Mouse (Mus musculus) mature B cell (primary cell): ENCODE measurements at regions not wholly inside any gene's neighbourhood (a gene's known extent, or its start where the extent isn't known, plus 50 kb on each side); places are given as distances from the start of the nearest gene placed in this dataset.

Experiments
- in situ Hi-C: fragments of 300-500 bp; cut with MboI; formaldehyde crosslinking; loops from 2 replicates; pipeline ENCODE4 v1.14.3; 2019

GRCm38 (mm10) chr3:35361086-35361485 lies 392.8 kb upstream of the Atp11b start:
- in situ Hi-C loops, result no loop called here

GRCm38 (mm10) chr3:35365431-35365830 lies 388.5 kb upstream of the Atp11b start:
- in situ Hi-C loops, result no loop called here

- in situ Hi-C loops, result no loop called here
These were observed 381.6 kb upstream of the Atp11b start for GRCm38 (mm10) chr3:35372276-35372675.

- in situ Hi-C loops, result no loop called here
These were observed 366.5 kb upstream of the Atp11b start for GRCm38 (mm10) chr3:35387386-35387785.

DNA sequence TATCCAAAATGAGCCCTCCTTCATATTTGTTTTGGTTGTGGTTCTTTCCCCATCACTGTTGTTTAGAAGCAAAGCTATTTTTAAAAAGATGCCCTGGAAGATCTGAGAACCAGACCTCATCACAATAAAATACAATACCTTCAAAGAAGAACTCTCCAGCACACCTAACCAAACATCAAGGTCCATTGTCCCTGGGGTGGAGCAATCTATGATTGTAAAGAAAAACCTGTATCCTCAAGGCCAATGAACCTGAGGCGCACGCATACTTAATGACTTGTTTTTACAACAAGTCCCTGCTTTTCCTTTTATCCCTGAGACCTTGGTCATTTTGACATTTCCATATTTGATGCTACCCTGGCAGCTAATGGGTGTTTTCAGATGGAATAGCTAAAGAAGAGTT lies 361.2 kb upstream of the Atp11b start:
- in situ Hi-C loops, result no loop called here

GRCm38 (mm10) chr3:35400213-35400612 lies 353.7 kb upstream of the Atp11b start:
- in situ Hi-C loops, result no loop called here

GRCm38 (mm10) chr3:35402666-35403065 lies 351.2 kb upstream of the Atp11b start:
- in situ Hi-C loops, result no loop called here

GRCm38 (mm10) chr3:35403952-35404351 lies 350.0 kb upstream of the Atp11b start:
- in situ Hi-C loops, result no loop called here

- in situ Hi-C loops, result no loop called here
These were observed 349.2 kb upstream of the Atp11b start for GRCm38 (mm10) chr3:35404492-35405390.

GRCm38 (mm10) chr3:35405621-35406079 lies 348.3 kb upstream of the Atp11b start:
- in situ Hi-C loops, result no loop called here

GRCm38 (mm10) chr3:35437687-35438086 lies 316.2 kb upstream of the Atp11b start:
- in situ Hi-C loops, result no loop called here

- in situ Hi-C loops, result no loop called here
These were observed 291.0 kb upstream of the Atp11b start for GRCm38 (mm10) chr3:35462858-35463257.

GRCm38 (mm10) chr3:35464212-35464911 lies 289.5 kb upstream of the Atp11b start:
- in situ Hi-C loops, result no loop called here

GRCm38 (mm10) chr3:35465956-35466355 lies 287.9 kb upstream of the Atp11b start:
- in situ Hi-C loops, result no loop called here

DNA sequence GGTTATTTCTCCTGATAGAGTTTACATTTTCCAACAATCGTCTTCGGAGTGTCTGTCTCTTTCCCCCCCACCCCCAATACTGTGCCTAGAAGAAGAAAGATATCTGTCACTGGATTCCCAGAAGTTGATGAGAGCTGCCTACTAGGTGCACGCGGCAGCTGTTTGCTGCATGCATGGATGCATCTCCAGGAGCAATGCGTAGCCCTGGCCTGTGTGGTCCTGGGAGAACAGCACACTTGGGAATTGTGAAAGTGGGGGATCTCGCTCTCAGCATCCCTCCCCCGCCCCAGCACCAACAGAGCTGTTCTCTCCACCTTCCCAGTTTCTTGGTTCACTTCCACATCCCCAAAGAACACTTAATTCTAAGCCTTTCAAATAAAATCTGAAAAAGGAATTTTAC lies 280.6 kb upstream of the Atp11b start:
- in situ Hi-C loops, result no loop called here

DNA sequence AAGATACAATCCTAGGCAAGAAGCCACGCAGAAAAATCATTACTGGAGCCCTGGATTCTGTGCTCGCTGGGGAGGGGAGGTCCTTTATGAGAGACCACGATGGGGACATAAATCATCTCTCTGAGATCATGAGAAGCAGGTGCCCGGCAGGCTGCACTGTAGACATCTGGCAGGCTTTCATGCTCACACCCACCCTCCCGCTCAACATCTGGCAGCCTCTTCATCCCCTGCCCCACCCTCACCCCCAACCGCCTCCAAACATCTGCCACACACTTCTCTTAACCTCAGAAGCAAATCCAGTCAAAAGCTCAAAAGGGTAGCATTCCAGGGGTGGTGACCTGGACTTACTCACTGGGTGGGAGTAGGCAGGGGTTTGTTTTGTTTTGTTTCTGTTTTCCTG lies 279.5 kb upstream of the Atp11b start:
- in situ Hi-C loops, result no loop called here

GRCm38 (mm10) chr3:35475326-35475725 lies 278.6 kb upstream of the Atp11b start:
- in situ Hi-C loops, result loop anchor here (25.0 kb wide), 1 partner anchor 1513 kb away; no protein-coding TSS in a partner anchor

DNA sequence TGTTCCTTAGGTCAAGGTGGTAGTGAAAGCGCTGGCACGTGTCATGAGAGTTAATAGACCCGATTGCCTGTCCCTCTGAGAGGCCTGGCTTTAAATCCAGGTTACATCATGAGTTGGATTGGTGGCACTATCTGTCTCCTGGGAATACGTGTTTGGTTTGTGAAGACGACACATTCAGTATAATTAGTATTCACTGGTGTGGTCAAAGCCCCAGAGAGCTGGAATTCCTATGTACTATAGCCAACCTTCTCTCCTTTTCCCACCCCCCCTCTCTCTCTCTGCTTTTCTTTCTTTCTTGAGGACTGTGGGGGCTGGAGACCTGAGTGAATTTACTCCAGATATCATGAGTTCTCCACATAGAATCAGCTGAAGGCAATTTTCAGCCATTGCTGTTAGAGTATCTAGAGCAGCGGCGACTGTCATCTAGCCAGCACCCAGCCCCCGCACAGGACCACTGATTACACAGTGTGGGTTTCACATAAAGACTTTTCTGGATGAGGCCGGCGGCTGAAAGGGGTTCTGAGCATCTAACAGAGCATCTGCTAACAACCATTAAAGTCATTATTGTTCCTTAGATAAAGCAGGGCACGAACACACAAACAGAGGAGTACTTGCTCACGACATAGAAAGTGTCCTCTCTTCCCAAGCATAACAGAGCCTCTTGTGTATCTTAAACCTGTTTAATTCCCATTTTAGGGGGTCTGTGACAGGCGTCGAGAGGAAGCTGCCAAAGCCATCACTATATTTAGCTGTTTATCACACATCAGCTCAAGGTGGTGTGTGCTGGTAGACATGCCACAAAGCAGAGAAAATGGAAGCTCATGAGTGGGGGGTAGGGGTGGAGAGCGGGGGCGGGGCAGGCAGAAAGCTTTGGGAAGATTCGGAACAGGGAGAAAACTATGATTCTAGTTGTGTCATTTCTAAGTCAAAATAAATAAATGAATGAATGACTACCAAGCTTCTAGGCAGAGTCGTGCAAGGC lies 272.9 kb upstream of the Atp11b start:
- in situ Hi-C loops, result loop anchor here (25.0 kb wide), 1 partner anchor 1519 kb away; no protein-coding TSS in a partner anchor

DNA sequence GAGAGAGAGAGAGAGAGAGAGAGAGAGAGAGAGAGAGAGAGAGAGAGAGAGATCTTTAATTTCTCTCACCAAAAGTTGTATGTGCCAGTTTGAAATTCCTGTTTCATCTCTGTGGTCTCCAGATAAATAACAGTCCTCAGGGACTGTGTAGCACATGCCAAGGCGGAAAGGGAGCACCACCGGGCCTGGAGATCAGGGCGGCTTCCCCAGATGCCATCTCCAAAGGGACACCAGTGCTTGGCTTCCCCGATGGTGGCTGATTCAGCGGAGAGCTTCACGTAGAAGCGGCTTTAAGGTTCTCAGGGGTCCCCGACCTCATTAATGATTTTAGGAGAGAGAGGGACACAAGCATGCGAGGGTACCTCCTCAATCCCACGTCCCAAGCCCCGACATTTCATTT lies 272.1 kb upstream of the Atp11b start:
- in situ Hi-C loops, result loop anchor here (25.0 kb wide), 1 partner anchor 1520 kb away; no protein-coding TSS in a partner anchor

DNA sequence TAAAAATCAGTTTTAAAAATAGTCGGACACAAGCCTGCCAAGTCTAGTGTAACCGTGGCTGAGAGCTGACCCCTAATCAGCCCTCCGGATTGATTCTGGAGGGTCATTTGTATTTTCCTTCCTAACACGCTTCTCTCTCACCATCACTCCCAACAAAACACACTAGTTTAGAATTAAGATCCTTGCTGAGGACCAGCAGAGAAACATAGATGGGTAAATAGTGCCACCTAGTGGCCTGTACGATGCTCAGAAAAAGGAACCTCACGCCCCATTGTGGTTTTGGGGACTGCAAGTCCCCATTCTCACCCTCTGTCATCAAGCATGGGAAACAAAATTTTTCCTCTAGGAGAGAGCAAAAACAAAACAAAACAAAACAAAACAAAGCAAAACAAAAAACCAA lies 271.6 kb upstream of the Atp11b start:
- in situ Hi-C loops, result loop anchor here (25.0 kb wide), 1 partner anchor 1520 kb away; no protein-coding TSS in a partner anchor

GRCm38 (mm10) chr3:35482759-35483158 lies 271.1 kb upstream of the Atp11b start:
- in situ Hi-C loops, result loop anchor here (25.0 kb wide), 1 partner anchor 1520 kb away; no protein-coding TSS in a partner anchor
